Mouse (Mus musculus) right cerebral cortex, postnatal 10 days (tissue): ENCODE results near the gene D430042O09Rik.

Source experiments
- DNase-seq, 2 experiments: peaks; one replicate each; pipeline ENCODE4 v3.0.0; 2021; ENCODE audit warnings: low spot score in 2 of 2

The D430042O09Rik gene

DNA sequence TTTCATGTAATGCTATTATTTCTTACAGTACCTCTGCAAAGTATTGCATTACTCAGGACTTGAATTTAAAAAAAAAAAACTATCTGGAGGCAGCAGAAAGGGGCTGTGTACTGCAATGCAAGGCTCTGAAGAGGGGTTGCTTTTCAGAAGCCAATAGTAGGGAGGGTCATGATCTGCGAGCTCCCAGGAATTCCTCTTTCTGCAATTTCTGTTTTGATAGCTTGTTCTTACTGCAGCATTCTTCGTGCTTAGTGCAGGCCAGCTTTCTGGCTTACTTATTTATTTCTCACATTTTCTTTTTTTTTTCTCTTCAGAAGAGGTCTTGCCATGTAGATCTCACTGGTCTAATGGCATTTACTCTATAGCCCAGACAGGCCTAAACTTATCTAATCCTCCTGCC lies 32.8 kb downstream of the D430042O09Rik start:
- DNase-seq: no peak

DNA sequence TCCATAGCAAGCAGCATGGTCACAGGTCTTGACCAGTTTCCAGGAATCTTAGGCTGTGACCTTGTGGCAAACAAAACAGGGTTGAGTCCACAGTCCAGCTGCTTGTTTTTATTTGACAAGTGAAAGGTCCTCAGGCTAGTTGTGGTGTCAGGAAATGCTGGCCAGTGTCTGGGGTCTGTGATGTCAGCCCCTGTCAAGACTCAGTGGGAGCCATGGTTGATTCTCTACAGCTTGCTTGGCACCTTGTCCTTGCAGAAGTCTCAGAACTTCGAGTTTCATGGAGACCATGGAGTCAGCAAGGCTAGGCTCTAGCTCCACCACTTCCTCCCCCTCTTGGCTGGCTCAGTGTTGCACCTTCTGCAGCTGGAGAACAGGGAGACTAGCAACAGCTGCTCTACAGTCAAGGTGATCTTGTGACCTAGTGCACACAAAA lies 33.6 kb downstream of the D430042O09Rik start:
- DNase-seq: no peak

DNA sequence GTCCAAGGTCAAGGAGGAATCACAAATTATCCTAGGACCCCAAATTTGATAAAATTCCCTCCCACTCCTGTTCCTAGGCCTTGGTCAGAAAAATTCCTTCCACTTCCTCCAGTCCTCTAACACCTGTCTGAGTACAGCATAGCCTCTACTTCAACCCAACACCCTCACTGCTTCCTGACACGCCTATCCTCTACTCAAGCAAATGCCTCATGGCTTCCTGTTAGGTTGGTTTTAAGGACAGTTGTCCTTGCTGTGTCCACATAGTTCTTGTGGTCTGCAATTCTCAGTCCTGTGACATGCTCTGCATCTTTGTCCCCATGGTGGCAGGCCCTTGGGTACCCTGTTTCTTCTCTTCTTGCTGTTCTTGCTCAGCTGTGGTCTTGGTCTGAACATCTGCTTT lies 37.1 kb downstream of the D430042O09Rik start:
- DNase-seq: no peak

DNA sequence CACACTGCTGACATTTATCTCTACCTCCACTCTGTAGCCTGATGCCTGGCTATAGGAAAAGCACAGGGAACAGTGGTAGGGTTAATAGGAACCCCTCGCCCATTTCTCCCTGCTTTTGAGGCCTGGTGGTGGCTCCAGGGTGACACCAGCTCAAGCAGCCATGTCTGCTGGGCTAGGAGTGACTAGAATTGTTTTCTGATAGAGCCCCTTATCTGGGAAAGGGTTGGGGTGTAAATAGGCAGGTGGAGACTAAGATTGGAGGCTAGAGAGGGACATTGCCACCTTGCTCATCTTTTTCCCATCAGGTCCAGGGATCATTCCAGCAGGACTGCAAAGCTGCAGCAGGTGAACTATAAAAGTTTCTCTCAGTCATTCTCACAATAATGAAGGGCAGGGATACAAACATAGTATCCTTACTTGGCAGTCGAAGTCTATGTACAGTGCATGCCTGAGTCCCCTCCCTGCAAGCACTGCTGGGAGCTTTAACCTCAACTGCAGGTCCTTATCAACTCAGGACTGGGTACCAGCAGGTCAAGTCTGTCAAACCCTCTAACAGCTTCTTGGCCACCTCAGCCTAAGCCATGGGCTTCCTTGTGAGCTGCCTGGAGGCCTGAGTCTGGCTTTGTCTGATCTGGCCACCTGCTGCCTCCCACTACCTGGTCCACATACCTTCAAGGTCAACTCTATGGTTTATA lies 39.1 kb downstream of the D430042O09Rik start:
- DNase-seq: no peak

DNA sequence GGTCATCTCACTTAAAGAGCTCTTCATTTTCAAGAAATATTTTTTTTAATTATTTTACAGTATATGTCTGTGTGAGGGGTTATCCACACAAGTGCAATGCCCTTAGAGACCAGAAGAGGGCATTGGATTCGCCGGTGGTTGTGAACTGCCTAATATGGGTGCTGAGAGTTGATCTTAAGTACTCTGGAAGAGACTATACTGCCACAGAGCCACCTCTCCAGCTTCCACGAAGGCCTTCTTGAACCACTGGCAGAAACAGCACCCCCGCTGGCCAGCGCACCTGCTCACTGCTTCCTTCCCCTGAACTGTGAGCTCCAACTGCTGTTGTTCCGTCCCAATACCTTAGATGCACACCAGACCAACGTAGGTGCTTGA lies 39.6 kb downstream of the D430042O09Rik start:
- DNase-seq: no peak

DNA sequence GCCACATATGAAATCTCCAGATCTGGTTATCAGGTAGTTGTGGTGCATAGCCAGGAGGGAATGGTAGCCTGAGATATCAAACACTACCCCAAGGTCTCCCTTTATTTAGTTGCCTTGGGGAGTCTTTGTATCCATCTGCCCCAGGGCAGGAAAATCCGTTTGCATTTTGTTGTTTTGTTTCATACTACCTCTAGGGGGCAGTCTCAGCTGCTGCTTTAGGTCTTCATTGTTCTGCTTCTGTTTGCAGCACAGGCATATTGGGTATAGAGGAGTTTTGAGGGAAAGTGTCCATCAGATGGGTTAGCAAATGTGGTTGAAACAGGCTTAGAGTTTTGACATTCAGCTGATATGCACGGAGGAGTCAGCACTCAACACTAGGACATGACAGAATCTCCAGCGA lies 40.5 kb downstream of the D430042O09Rik start:
- DNase-seq: no peak

DNA sequence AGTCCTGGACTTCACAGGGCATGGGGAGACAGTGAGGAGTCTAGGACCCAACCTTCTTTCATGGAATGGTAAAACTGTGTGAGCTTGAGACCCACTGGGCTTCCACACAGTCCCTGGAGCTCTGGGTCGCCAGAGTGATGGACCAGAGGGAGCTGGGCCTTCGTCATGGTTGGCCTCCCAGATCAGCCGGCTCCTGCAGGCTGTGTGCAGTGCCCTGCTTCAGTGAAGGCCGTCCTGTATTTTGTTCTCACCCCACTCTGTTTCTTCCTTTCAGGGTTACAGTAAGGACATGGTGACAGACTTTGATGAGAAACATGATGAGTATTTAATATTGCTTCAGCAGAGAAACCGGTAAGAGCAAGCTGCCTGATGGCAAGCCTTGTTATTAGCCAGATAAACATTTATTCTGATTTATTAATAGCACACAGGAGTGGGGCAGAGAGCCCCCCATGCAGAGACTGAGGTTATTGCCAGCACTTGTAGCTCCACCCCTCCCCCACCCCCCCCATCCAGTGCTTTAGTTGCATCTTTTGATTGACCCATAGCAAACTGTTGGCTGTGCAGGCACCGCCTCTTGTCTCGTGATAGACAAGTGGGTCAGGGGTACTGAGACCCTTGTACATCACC lies 45.1 kb downstream of the D430042O09Rik start:
- no peak for DNase-seq

DNA sequence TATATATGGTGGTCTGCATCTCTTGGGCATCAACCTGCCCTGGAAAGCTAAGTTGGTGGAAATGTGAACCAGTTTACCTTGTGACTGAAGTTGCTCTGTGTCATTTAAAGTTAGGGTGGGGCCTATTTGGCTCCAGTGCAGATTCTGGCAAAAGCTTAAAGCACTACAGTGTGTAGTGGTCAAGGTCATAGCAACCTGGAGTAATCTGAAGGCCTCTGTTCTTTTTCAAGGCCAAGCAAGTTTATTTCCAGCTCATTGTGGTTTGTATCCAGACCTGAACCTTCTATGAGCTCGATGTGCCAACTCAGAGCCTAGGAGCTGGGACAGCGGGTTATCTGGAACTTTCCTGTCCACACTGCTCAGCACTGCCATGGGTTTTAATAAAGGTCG lies 45.6 kb downstream of the D430042O09Rik start:
- DNase-seq: no peak

DNA sequence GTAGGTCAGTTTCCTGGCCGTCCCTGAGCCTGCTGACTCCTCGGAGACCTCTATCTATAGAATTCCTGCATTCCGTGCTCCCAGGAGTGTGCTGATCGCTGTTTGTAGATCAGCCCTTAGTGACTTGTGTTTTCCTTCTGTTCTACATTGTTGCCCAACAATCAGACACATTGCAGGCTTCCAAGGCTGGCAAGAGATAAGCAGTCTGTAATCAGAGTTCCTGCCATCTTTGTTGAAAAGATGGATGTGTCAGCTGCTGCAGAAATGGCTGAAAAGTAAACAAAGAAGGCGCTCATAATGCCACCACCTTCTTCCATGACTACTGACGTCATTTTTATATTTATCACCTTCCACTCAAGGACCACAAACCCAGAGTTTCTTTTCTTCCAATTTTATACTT lies 49.1 kb downstream of the D430042O09Rik start:
- DNase-seq: no peak

DNA sequence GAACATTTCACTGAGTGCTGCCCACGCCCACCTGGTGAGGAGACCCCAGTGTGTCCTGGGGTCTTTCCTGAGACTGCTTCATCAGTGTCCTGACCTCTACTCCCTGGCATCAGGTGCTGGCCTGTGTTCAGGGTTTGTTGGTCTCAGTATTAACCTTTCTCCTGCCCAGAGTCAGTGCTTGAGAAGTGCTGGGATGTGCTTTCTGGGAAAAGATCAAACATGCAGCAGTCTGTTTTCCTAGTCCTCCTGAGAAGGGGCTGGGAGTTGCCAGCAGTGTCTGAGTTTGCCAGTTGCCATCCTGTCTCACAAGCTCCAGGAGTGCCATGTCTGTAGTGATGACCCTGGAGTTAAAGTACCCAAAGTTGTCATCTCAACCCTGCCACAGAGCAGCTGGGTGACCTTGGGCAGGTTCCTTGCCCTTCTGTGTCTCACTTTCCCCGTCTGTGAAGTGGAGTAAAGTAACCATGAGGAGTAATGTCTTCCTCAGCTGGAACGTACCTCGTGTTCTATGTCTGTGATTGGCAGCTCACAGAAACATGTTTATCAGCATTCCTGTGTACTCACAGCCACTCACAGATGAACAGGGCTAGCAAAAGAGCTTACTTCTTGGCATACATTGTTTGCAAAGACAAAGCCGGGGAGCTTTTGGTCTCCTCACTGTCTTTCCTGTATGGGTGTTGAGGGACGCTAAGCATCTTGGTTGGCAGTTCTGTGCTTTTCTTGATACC lies 50.4 kb downstream of the D430042O09Rik start:
- no peak for DNase-seq

DNA sequence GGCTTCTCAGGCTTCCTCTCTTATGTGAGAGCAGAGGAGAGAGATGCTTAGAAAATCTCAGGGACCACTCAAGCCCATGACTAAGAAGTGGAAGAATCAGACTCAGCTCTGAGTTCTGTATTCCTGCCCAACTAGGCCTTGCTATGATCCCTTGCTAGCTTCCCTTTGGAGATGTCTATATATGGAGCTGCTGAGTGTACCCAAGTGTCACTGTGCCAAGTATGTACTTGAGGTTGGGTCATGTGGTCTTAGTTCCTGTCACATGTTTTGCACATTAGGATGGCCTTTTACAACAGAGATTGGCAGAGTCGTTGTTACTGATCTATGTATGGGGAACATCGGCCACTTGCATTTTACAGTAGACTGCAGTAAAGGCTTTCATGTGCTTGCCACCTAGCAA lies 54.6 kb downstream of the D430042O09Rik start:
- DNase-seq: no peak

DNA sequence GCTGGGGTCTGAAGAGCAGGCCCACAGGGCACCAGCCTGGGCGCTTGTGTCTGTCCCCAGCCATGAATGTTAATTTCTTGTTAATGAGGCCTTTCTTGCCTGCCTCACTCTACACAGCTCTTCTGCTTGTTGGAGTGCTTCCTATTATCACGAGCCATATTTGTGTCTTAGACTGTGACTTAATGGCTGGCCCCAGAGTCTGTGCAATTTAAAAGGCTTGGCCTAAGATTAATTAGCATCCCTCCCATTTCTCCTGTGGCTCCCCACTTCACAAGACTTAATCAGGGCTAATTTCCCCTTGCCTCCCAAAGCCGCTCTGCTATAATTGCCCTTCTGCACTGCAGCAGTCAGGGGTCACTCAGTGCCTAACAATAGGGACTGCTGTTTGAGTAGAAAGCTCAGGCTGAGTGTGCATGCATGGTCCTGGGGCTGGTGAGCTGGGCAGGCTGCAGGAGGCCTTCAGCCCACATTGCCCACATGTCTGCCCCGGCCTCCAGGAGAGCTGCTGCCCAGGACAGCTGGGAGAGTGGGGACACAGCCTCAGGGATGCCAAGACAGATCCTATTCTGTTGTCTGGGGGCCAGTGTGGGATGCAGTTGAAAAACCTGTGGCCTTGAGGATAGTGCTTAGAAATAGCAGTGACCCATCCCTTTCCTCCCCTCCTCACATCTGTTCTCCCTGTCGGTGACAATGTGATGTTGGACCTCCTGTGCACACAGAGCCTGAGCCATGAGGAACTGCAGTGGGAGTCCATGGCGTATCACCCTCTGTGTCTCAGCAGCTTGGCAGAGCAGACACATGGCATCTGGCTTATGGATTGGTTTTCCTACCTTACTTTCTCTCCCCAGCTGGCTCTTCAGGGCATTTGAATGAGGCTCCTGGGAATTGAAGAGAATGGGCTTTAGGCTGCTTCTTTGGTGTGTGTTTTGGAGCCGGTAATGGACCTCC lies 55.5 kb downstream of the D430042O09Rik start:
- DNase-seq: no peak

DNA sequence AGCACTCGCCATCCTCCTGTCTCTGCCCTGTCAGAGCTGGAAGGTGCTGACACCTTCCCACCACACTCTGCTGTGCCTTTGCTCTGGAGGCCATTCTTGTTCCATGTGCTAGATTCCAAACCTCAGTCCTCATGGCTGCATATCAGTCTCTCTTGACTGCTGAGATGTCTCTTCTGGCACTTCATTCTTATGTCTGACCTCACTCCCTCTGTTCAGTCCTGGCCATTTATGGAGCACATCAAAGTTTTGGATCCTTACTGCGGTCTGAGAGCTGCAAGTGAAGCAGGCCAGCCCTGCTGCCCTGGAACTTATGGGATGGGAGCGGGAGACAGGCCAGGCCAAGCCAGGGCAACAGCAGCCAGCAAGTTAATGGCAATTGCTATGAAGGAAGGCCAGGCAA lies 56.7 kb downstream of the D430042O09Rik start:
- DNase-seq: no peak

DNA sequence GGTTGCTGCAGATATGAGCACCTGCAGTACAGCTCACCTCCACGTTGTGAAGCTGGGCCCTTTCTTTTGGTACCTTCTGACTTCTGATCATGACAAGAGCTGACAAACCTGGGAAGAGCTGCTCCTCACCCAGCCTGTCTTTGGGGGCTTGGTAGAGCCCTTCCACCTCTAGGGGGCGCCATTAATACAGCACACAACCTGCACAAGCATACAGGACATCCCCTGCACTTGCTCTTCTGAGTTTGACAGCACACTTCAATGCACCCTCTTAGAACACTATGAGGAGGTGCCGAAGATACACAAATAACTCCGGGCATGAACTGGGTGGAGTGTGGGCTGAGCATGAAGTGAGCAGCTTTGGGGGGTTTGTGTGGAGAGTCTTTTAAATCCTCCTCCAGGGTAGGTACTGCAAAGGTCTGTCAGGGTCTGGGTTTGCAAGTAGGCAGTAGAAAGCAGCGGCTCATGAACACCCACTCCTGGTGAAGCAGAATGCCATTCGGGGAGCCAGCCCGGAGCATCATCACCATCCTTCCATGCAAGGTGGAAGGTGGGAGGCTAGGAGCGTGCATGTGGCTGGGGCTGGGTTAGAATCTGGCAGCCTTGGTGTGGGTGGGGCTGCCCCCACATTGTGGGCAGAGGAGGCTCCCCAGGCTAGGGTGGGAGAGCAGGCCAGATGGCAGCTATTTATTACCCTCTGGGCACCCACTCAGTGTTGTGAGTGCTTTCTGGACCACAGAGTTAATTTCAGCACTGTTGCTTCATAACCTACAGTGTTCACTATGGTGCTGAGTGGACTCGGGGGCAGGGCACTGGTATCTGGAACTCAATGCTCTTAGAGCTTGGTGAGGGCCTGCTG lies 59.5 kb downstream of the D430042O09Rik start:
- DNase-seq: peak; percentile 65 to 79

DNA sequence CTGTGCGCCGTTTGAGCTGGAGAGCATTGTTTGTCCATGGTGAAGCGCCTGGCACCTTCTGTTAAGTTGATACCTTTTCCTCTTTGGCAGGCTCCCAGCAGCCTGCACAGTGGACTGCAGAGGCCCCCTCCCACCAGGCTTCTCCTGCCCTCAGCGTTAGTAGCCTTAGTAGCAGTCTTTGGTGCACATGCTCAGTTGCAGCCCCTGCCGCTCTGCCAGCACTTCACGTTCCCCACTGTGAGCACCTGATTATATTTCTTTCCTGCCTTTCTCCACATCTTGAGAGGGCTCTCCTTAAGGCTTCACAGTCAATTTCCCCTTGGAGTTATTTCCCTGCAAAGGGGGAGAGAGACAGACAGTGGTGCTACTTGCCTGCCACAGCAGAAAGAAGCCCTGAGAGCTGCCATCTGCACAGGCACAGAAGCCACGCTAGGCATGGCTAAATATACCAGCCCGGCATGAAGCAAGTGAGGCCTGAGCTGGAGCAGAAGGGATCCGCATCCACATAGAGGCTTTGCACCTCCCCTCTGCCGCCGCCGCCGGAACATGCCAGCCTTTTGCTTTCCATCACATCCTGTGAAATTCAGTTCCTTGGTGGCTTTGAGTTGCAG lies 65.4 kb downstream of the D430042O09Rik start:
- peak; percentile 59 to 76 for DNase-seq

DNA sequence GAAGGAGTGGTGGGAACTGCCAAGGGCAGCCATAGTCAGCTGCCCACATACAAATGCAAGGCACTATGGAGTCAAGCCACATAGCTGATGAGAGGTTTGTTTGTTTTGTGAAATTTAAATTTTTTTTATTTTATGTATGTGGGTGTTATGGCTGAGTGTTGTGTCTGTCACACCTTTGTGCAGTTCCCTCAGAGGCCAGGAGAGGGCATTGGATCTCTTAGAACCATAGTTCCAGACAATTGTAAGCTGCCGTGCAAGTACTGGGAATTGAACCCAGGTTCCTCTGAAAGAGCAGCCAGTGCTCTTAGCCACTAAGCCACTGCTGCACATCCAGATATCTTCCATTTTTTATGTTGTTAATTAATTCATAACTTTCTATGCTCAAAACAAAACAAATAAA lies 75.5 kb downstream of the D430042O09Rik start:
- DNase-seq: no peak

DNA sequence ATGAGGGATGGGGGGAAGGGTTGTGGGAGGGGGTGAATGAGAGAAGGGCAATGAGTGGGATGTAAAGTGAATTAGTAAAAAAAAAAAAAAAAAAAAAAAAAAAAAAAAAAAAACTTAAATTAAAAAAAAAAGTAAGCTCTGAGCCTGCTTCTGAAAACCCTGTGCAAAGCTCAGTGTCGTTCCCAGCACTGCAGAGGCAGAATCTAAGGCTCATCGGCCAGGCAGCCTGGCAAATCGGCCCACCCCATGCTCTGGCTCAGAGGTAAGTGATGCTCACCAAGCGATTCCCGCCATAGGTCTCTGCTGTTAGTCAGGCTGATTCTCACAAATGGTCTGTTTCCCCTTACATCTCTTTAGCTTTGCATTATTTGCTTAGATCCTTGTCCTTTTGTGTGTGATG lies 78.4 kb downstream of the D430042O09Rik start:
- no peak for DNase-seq

DNA sequence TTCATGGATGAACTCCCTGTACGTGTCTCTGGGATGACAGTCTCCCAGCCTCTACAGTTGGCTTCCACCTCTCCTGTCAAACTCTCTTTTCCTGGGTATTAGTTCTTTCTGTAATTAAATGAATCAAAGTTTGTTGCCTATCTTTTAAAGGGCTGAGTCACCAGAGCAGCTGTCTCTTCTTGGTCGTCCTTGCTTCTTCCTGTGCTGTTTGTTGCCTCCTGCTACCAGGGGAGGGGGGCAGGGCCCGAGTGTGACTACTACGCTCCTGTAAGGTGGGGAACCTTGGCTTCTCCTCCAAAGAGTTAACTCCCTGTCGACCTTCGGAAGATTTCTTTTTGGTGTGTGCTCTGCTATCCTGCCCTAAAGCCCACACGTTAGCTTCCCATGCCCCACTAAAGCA lies 79.4 kb downstream of the D430042O09Rik start:
- no peak for DNase-seq

DNA sequence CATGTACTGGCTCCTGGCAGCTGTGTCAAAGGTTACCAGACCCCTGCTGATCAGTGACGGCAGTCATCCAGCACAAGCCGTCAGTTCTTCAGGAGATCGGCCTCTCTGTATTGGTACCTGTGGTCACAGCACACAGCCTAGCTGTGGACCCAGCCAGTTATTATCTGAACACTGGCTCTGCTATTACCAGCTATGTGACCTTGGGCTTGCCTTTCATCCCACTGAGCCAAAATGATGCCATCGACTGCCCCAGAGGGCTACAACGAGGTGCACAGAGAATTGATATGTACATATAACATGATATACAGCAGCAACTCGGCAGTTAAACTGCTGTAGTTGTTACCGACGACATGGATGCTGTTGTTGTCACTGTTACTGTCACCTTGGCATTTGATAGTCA lies 82.4 kb downstream of the D430042O09Rik start:
- no peak for DNase-seq

DNA sequence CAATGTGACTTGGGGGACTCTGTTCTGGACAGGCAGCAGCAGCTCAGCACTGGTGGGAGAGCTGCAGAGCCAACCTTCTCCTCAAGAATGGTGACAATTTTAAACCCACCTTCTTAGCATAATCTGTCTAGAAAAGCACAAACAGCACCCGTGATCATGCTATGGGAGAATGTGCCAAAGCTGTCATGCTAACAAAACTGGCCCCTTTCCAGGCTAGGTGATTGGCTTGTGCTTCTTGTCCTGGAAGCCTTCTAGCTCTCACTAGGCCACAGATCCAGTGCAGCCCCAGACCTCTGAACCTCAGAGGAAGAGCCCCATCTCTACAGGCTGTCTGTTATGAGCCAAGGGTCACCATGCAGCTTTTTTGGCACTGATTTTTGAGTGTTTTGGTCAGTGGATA lies 98.9 kb downstream of the D430042O09Rik start:
- DNase-seq: no peak

DNA sequence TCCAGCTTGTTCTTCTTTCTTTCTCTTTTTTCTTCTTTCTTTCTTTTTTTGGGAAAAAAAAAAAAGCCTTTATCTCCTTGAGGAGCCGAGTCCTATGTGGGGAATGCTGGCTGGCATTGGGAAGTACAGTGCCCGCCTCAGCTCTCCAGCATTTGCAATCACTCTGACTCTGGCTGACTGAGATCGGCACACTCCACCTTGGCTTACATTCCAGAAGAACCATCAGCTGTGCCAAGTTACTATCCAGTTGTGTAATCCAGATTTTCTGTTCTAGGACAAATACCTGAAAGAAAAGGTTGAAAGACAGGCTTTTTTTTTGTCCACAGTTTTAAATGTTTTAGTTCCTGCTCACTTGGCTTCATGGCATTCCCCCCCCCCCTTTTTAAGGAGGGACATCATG lies 100.5 kb downstream of the D430042O09Rik start:
- no peak for DNase-seq
